Mouse (Mus musculus): Measurements from ENCODE around the gene Gm10197.
"Not testable (repeated sequence)": the region's sequence is repeated elsewhere in the genome, so short reads cannot be mapped to it uniquely, and the experiment has no call there.

The Gm10197 gene

GRCm38 (mm10) chr19:53371666-53372065 lies at the start of gene Gm10197:
Gm10197 (minus strand) TSS chr19:53371766.
- DNase-seq (ENCODE audit: low spot score in 2 of 2), result no peak

DNA sequence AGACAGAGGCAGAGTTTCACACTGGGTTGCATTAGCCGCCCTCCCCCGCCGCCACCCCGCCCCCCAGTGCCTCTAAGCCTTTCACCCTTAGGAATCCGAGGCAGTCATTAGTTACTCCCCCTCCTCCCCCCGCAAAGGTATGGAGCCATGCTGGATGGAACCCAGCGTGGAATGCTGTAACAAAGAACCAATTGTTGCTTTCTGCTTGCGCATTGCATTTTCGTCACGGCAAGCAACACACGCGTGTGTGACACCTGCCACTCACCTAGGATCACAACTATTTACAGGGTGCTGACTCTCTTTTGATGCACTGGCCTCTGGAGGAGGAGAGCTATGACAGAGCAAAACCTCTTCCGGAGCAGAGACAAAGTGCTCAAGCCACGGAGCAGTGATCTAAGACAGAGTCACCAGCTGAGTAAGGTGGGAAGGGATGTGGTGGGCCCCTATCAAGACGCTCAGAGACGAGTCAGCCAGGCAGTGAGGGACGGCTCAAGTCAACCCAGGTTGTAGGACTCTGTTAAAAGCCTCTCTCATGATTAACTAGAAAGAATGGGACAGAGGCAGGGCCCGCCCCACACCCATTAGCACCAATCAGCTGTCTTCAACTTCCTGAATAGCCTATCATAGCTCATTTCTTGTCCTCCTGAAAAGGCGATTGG lies 49.5 kb upstream of the Gm10197 start:
- DNase-seq (ENCODE audit: low spot score in 2 of 2), result peak in 1 of 2 experiments; percentile 56

DNA sequence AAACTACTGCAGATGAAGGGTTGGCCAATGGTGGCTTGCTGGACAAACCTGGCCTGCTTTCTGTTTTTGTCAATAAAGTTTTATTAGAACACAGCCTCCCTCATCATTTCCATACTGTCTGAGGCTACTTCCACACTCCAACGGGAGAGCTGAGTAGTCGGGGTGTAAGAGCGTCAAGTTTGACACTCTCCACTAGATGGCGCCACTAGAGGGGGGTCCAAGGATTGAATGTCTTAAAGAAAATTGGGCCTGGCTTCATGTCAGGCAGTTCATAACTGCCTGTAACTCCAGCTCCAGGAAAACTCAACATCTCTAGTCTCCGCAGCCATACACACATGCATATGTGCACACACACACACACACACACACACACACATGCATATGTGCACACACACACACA lies 48.3 kb upstream of the Gm10197 start:
- no peak for DNase-seq (ENCODE audit: low spot score in 2 of 2)

DNA sequence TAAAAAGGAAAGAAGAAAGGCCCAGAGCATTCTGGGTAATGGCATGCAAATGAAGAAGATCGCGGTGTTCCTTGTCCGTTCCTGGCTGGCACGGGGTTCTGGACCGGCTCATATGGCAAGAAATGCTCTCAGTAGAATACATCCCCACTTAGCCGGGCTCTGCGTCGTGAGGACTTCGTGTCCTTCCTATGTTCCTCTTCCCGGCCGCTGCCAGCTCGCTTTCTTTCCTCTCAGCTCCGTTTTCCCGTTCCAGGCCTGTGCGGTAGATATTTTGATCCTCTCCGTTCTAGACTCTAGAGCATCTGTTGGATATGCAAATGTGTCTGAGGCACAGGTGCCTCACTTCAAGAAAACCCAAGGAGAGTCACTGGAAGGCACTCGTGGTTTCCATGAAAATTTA lies 43.6 kb upstream of the Gm10197 start:
- no peak for DNase-seq (ENCODE audit: low spot score in 2 of 2)

DNA sequence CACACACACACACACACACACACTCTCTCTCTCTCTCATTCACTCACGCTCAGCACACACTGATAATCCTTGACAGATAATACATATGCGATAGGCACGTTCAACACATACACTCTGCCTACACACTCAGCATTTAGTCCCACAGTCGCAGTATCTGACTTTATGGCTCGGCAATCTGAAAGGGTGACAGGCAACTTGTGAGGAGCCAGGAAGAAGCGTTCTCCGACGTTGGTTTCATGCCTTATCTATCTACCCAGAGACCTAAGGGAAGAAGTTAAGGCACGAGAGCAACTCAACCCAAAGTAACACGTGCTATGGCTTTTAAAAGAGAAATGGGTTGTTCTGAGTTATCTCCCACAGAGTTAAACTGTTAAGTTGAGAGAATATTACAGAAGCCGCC lies 43.1 kb upstream of the Gm10197 start:
- DNase-seq (ENCODE audit: low spot score in 2 of 2), result no peak

DNA sequence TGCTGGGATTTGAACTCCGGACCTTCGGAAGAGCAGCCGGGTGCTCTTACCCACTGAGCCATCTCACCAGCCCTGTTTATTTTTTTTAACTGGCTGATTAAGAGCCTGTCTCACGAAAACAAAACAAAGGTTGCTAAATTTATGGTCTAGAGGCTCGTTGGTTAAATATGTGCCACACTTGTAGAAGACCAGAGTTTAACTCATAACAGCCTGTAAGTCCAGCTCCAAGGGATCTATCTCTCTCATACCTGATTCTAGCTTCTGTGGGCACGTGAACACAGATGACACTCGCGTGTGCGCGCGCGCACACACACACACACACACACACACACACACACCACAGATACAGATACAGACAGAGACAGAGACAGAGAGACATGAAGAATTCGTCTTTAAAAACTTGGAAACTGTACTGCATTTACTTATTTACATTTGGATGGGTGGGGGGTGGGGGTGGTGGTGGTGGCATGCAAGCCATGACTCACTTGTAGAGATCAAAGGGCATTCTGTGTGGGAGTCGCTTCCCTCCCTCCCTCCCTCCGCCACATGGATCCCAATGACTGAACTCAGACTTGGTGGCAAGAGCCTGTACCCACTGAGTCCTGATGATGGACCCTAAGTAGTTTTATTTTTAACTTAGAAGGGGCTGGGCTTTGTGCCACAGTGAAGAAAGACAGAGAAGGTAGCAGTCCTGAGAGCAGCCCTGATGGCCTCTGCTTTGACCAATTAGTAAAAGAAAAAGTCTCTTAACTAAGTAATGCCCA lies 42.2 kb upstream of the Gm10197 start:
- DNase-seq (ENCODE audit: low spot score in 2 of 2), result no peak

GRCm38 (mm10) chr19:53412149-53412848 lies 40.7 kb upstream of the Gm10197 start:
- DNase-seq (ENCODE audit: low spot score in 2 of 2), result no peak

DNA sequence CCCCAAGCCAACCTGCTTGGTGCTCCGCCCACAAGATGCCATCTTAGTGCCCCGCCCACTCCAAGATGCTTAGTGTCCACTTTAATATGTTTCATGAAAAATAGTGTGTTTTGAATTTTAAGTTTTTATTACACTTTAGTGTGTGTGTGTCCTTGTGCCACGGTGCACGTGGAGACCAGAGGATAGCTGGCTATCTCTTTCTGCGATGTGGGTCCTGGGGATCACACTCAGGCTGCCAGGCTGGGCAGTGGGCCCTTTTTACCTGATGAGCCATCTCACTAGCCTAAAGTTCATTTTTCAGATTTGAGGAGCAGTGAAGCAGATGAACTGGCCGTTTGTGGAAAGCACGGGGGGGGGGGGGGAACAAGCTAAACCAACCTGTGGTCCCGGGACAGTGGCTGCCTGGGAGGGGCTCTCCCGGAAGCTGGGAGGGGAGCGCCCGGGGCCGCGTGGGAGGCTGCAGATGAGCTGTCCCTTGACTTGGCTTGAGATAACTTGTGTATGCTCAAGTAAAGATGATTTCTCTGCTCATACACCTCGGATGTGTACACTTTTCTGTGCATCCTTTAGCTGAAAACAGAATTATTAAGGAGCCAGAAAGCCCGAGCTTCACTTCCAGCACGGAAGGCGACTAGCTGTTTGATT lies 38.2 kb upstream of the Gm10197 start:
- no peak for DNase-seq (ENCODE audit: low spot score in 2 of 2)

- no peak for DNase-seq (ENCODE audit: low spot score in 2 of 2)
These were observed 36.8 kb upstream of the Gm10197 start for GRCm38 (mm10) chr19:53408398-53408797.

- DNase-seq (ENCODE audit: low spot score in 2 of 2), result no peak
These were observed 35.8 kb upstream of the Gm10197 start for GRCm38 (mm10) chr19:53407350-53407749.

DNA sequence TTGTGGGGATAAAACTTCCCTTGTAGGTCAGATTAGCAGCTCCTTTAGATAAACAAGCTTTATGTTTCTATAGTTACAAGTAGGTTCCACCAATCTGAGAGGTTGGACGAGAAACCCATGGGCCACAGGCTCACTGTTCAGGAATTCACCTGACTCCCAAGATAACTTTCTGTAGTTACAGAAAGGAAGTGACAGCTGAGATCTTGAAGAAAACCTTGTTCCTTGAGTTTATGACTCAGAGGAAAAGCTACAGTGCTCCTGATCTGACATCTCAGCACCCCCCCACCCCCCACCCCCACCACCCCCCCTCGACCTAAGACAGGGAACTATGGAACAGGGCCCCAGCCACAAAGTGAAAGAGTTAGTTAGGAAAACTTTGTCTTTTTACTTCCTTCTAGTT lies 34.2 kb upstream of the Gm10197 start:
- DNase-seq (ENCODE audit: low spot score in 2 of 2), result no peak

DNA sequence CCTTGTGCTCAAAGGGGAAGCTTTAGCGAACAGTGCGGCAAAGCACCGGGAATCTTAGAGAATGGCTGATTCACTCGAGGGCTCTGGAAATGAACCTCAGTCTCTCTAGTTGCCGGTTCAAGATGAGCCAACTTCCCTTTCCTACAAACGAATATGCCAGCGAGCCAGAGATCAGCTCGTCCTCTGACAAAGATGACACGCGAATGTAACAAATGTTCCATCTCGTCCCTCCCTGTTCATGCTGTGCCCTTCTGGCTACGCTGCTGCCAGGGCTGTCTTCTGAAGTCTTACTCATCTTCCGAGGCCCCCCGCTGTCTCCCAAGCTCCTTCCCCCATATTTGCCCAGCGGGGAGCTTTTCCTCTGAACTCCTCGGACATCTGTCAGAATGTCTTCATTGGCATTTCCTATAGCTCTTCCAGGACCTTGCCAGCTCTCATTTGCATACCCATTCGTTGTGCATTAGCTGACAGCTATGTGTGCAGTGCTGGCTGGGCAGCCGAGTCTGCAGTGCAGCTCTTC lies 33.3 kb upstream of the Gm10197 start:
- DNase-seq (ENCODE audit: low spot score in 2 of 2), result no peak

DNA sequence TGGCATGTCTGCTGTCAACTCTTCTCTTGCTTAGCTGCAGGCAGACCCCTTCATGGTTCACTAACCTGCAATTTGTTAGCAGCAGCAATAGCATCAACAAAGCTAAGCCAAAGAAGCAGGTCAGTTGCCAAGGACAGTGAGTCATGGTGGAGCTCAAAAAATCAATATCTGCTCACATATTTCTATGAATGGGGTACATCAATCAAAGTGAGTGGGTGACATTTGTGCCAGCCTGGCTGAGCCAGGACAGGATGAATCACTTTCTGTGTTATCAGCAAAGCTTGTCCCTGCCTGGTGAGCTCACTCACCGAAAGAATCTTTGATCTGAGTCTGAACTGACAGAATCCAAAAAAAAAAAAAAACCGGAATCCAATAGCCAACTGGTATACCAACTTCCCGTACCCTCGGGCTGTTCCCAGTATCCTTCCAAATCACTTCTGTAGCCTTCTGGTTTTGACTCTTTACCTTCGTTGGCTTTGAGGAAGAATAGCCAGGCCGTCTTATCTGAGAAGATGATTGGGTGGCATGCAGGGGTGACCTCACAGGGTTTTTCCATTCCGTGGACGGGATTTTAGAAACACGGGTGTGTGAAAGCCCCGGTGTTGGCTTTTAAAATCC lies 32.8 kb upstream of the Gm10197 start:
- DNase-seq (ENCODE audit: low spot score in 2 of 2), result no peak

- DNase-seq (ENCODE audit: low spot score in 2 of 2), result no peak
These were observed 31.3 kb upstream of the Gm10197 start for GRCm38 (mm10) chr19:53402741-53403432.

DNA sequence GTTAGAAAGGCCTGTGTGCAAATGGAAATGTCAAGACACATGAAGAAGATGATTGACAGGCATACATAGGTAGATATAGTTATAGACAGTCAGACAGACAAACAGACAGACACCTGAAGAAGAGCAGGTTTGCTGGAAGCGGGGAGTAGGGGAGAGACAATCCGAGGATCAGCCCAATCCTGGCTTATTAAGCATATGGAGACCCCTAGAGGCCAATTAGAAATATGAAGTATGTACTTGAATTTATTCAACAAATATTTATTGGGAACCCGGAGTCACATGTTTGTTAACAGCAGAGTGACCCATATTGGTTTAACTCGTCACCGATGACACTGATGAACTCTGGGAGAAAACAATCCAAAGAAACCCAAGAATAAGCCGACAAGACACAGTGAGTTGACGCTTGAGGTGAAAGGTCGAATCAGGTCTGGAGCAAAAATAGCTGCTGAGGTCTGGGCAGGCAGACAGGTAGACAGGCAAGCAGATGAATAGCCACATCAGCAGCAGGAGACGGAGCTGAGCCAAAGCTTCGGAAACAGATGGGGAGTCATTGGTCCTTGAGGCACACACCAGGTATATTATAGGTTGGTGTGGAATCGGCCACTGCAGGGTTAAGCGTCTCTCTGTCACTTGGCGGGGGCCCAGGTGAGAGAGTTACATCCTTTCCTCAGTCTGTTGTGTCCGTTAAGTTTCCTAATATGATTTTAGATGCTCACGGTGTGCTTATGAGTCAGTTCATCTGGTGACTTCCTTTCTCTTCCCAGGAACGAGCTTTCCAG lies 29.0 kb upstream of the Gm10197 start:
- no peak for DNase-seq (ENCODE audit: low spot score in 2 of 2)

- no peak for DNase-seq (ENCODE audit: low spot score in 2 of 2)
These were observed 27.6 kb upstream of the Gm10197 start for GRCm38 (mm10) chr19:53399213-53399612.

- DNase-seq (ENCODE audit: low spot score in 2 of 2), result no peak
These were observed 26.1 kb upstream of the Gm10197 start for GRCm38 (mm10) chr19:53397451-53398233.

GRCm38 (mm10) chr19:53395805-53396204 lies 24.2 kb upstream of the Gm10197 start:
- DNase-seq (ENCODE audit: low spot score in 2 of 2), result not testable (repeated sequence)

- DNase-seq (ENCODE audit: low spot score in 2 of 2), result not testable (repeated sequence)
These were observed 23.4 kb upstream of the Gm10197 start for GRCm38 (mm10) chr19:53394956-53395355.
